Mouse (Mus musculus) C2C12 (cell line): ENCODE data around the gene Hoxc10.

Experiments used
- CEBPB ChIP-seq: IDR thresholded peaks from one replicate; pipeline ENCODE4 v1.6.1; 2011; ENCODE audit warnings: low read depth, mild to moderate bottlenecking, control low read depth, moderate library complexity
- CTCF ChIP-seq: IDR thresholded peaks from one replicate; pipeline ENCODE4 v1.5.1; 2011; ENCODE audit not compliant: control insufficient read depth, insufficient read depth, insufficient read length
- MAX ChIP-seq: IDR thresholded peaks from one replicate; pipeline ENCODE4 v1.6.1; 2011; ENCODE audit warnings: mild to moderate bottlenecking, control low read depth

DNA sequence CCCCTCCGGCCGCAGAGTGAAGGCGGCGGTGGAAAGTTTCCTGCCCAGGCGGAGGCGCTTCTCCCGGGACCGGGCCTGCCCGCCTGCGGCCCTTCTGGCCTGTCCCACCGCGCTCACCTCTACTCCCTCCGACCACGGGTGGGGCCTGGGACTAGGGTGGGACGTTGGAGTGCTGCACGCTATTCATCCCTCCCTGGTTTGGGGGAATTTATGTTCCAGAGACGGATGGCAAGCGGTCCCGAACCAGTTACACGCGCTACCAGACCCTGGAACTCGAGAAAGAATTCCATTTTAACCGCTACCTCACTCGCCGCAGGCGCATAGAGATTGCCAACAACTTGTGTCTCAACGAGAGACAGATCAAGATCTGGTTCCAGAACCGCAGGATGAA lies 48.4 kb downstream of the Hoxc10 start:
- TF ChIP-seq CTCF, result no peak
- no peak for TF ChIP-seq MAX
- TF ChIP-seq CEBPB, result no peak
